Mouse (Mus musculus) effector memory CD4-positive, alpha-beta T cell, adult 5 months (primary cell): ENCODE data around the gene Fn3k. TPM values are rescaled to one million over a fixed set of nuclear protein-coding genes. Genes with fewer than 3 reads are reported as not detected.

Source experiments
- polyA plus RNA-seq: library from polyadenylated mRNA; unstranded; fragments of 100-300 nt; shearing (Covaris generic); gene quantifications from one replicate; pipeline ENCODE4 v1.2.1, GENCODE M21; 2017

Fn3k gene
- not detected for polyA plus RNA-seq

GRCm38 (mm10) chr11:121434156-121435155 lies at the start of gene Fn3k:
Fn3k (plus strand) TSS chr11:121434913.

GRCm38 (mm10) chr11:121387750-121388553 lies 46.8 kb upstream of the Fn3k start, which contains the start of gene Rab40b:
Rab40b (minus strand) TSS chr11:121388251.

DNA sequence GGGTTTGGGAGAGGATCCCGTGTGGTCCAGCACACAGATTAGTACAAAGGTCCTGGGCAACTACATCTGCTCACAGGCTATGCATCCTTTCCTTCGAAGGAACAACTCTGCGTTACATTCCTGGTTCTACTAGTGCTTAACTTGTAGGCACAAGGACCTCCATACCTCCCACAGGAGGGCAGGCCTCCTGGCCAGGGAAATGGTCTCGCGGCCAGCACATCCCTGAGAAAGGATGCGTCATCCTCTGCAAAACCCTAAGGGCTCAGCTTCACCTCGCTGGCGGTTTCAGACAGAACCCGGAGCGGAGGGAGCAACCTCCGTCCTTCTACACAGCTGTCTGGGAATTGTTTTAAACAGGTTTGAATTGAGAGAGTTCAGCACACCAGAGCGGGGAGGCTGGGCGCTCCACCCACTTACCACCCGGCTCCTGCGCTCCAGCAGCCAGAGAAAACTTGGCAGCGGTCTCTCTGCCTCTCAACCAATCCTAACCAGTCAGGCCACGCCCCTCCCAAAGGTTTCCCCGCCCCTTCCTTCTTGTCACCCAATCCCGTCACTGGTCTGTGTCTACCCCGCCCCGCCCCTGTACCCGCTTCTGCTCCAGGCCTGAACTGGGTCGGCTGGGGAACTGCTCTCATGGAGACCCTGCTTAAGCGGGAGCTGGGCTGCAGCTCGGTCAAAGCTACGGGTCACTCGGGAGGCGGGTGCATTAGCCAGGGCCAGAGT lies 13.7 kb upstream of the Fn3k start, which contains the start of gene Fn3krp:
TSS of gene Fn3krp (plus strand) at position 572 of the 723 bp plus-strand sequence.

GRCm38 (mm10) chr11:121451753-121452635 lies 17.3 kb downstream of the Fn3k start, which contains the start of gene Tbcd:
Tbcd (plus strand) TSS chr11:121451949.

Other genes with a start within 250 kb of the Fn3k start
- gene Hexdc, start 230.5 kb upstream of the Fn3k start, polyA plus RNA-seq = 2.5 TPM
- gene Ogfod3, start 230.2 kb upstream of the Fn3k start, polyA plus RNA-seq = 12.4 TPM
- 74.3 TPM for gene Cybc1, start 205.6 kb upstream of the Fn3k start, polyA plus RNA-seq
- gene Narf, start 197.7 kb upstream of the Fn3k start, polyA plus RNA-seq = 28.2 TPM
- gene Foxk2, start 174.9 kb upstream of the Fn3k start, polyA plus RNA-seq = 18.7 TPM
- 81.5 TPM for gene Wdr45b, start 80.5 kb upstream of the Fn3k start, polyA plus RNA-seq
- gene Rab40b, start 46.7 kb upstream of the Fn3k start, polyA plus RNA-seq = not detected
- gene Fn3krp, start 13.5 kb upstream of the Fn3k start, polyA plus RNA-seq = 0.29 TPM
- 27.9 TPM for gene Tbcd, start 17.0 kb downstream of the Fn3k start, polyA plus RNA-seq
- not detected for gene Zfp750, start 84.4 kb downstream of the Fn3k start, polyA plus RNA-seq
- gene B3gntl1, start 238.2 kb downstream of the Fn3k start, polyA plus RNA-seq = 10.5 TPM